21 mouse cellular contexts compared by ENCODE assay signal in genomic region chr12:89653211-89653610, GRCm38 (mm10).
DNase-seq lines count a peak whose midpoint lies in the region; ATAC-seq and TF ChIP-seq lines count a peak whose summit lies in the region.
"Had no signal": no experiment of that assay in that cellular context is flagged by ENCODE, and none has a peak within 500 bp of the region (broad histone marks: within the 10 kb centered on the region; RNA-seq: fewer than 3 reads in every experiment).

No protein-coding gene starts in this region.

- no peak overlapping the region for H3K27ac ChIP-seq in left cerebral cortex, adult 2 months
- H3K27ac ChIP-seq: embryonic facial prominence, embryonic 13.5 days; forebrain, embryonic 13.5 days; hindbrain, embryonic 15.5 days had no signal

- TF ChIP-seq CTCF in left cerebral cortex, adult 2 months (IDR thresholded peaks at IDR 0.05) = peak; percentile 42

- no peak for DNase-seq in frontal cortex, postnatal 10 days (ENCODE audit: low spot score in 2 of 2)
- peak; percentile 45 for DNase-seq in right cerebral cortex, adult 18-20 months
- DNase-seq in right cerebral cortex, postnatal 25 days = no peak
- DNase-seq in left cerebral cortex, adult 2 months (ENCODE audit: extremely low spot score in 1 of 2, low spot score in 2 of 2) = no peak
- peak; percentile 62 for DNase-seq in telencephalon, adult 2 months (ENCODE audit: low read depth, low spot score)
- no peak for DNase-seq in gastrocnemius, postnatal 25 days
- DNase-seq: adrenal gland, adult 8-10 months; adrenal gland, postnatal 36 days; B cell, adult 2 months; cerebellum, adult 11 months; cerebellum, adult 8-10 months; cerebellum, postnatal 14 days; forebrain, postnatal 0 days; gastrocnemius, postnatal 14 days; heart, postnatal 36 days had no signal

- no peak overlapping the region for H3K4me3 ChIP-seq in left cerebral cortex, adult 2 months
- H3K4me3 ChIP-seq: embryonic facial prominence, embryonic 13.5 days; forebrain, embryonic 13.5 days; heart, embryonic 12.5 days; hindbrain, embryonic 15.5 days had no signal

- peak; percentile 92 for ATAC-seq in frontal cortex, adult (ENCODE audit: low TSS enrichment)
- ATAC-seq: CD4-positive, CD25-positive, alpha-beta regulatory T cell, adult 4 months; forebrain, embryonic 13.5 days; forebrain, postnatal 0 days had no signal

- intact Hi-C loops in left cerebral cortex, adult 2 months (cut with DNase I) = loop anchor here (1.0 to 2.0 kb wide), 3 partner anchors 32 to 138 kb away; no protein-coding TSS in a partner anchor

Comparison
In these comparisons a context has a peak if more than half of its experiments do, and no peak if none do; other contexts are left out.
1. DNase-seq: peak in right cerebral cortex, adult 18-20 months (single experiment) and telencephalon, adult 2 months (single experiment); none in frontal cortex, postnatal 10 days (0 of 2), right cerebral cortex, postnatal 25 days (single experiment), left cerebral cortex, adult 2 months (0 of 2) and gastrocnemius, postnatal 25 days (single experiment).